Mouse (Mus musculus): ENCODE measurements around the gene Erc2. TPM values are rescaled to one million over a fixed set of nuclear protein-coding genes. Genes with fewer than 3 reads are reported as not detected.

Erc2 gene
- total RNA-seq, 2 experiments from 2014 or later = 225 to 256 TPM

GRCm38 (mm10) chr14:28035013-28035412, 412.8 kb downstream of the Erc2 start:
- DNase-seq (ENCODE audit: extremely low spot score in 1 of 2, low spot score in 1 of 2) = no peak

DNA sequence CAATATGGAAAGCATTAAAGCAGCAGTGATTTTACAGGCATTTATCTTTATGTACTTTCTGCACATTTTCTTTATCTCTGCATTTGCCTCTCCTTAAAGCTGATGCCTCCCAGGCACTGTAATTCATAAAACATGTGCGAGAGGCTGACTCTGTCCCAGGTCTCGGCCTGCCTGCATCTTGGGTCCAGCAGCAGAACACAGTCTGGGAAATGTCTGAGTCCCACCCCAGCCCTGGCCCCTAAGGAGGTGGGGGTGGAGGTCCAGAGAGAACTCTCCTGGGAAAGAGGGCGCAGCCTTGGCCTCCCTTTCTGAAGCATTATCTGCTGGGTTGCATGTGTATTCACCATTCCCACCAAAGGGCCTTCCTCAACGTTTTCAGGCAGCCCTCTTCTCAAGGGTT, 420.9 kb downstream of the Erc2 start:
- no peak for DNase-seq (ENCODE audit: extremely low spot score in 1 of 2, low spot score in 1 of 2)

GRCm38 (mm10) chr14:28051646-28052045, 429.4 kb downstream of the Erc2 start:
- no peak for DNase-seq (ENCODE audit: extremely low spot score in 1 of 2, low spot score in 1 of 2)

- DNase-seq (ENCODE audit: extremely low spot score in 1 of 2, low spot score in 1 of 2) = no peak
Observed at GRCm38 (mm10) chr14:28057159-28057884, 435.1 kb downstream of the Erc2 start.

- DNase-seq (ENCODE audit: extremely low spot score in 1 of 2, low spot score in 1 of 2) = peak in 1 of 2 experiments; percentile 22
Observed at GRCm38 (mm10) chr14:28057885-28058860, 435.9 kb downstream of the Erc2 start.

GRCm38 (mm10) chr14:28060891-28061290, 438.7 kb downstream of the Erc2 start:
- no peak for DNase-seq (ENCODE audit: extremely low spot score in 1 of 2, low spot score in 1 of 2)

GRCm38 (mm10) chr14:28061649-28062375, 439.6 kb downstream of the Erc2 start:
- DNase-seq (ENCODE audit: extremely low spot score in 1 of 2, low spot score in 1 of 2) = no peak

DNA sequence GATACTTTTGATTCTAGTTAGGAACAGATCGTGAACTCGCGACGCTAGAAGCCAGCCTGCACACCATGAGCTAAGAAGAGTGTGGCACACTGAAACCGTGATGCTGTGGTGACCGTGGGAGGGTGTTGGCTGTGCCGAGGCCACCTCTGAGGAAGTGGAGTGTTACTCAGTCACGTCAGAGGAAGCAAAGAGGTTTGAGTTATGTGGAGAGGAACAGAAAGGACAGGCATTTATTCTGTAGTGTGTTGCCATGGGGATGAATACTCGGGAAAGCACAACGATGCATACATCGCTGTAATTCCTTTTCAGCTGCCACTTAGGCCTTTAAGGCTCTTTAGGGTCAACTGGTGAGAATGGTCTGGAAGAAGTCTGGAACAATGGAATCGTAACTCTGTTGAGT, 445.8 kb downstream of the Erc2 start:
- DNase-seq (ENCODE audit: extremely low spot score in 1 of 2, low spot score in 1 of 2) = no peak

DNA sequence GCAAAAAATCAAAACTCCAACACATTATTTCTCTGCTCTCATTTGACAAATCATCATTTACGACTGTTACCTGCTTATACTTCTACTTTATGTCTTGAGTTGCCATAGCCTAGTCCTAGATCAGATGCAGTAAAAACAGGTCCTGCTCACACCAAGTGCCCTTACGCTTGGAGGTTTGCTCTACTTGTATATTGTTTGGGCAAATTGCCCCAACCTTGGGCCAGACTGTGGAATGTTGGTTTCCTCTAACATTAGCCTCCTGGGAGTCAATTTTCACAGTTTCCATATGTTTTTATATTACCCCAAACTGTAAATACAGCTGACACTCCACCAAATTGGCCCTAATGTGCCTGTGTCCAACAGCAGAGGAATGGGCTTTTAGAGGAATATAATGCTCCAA, 447.6 kb downstream of the Erc2 start:
- DNase-seq (ENCODE audit: extremely low spot score in 1 of 2, low spot score in 1 of 2) = no peak

- no peak for DNase-seq (ENCODE audit: extremely low spot score in 1 of 2, low spot score in 1 of 2)
Observed at GRCm38 (mm10) chr14:28072561-28072960, 450.3 kb downstream of the Erc2 start.

- no peak for DNase-seq (ENCODE audit: extremely low spot score in 1 of 2, low spot score in 1 of 2)
Observed at GRCm38 (mm10) chr14:28089636-28090443, 467.6 kb downstream of the Erc2 start.

DNA sequence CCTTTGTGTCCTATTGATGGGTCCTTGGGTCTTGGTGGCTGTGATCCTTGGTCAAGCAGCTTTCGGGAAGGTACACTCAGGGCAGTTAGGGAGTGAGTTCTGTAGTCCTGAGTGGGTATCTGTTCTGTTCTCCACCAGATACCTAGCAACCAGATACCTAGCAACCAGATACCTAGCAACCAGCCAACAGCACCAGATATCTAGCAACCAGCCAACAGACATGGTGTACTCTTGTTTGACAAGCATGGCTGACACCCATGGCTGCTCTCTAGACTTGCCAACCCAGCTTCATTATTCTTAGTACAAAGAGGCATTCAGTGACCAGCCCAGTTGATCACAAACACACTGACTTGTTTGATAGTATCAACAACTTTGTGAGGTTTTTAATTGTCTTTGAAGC, 469.1 kb downstream of the Erc2 start:
- DNase-seq (ENCODE audit: extremely low spot score in 1 of 2, low spot score in 1 of 2) = no peak

DNA sequence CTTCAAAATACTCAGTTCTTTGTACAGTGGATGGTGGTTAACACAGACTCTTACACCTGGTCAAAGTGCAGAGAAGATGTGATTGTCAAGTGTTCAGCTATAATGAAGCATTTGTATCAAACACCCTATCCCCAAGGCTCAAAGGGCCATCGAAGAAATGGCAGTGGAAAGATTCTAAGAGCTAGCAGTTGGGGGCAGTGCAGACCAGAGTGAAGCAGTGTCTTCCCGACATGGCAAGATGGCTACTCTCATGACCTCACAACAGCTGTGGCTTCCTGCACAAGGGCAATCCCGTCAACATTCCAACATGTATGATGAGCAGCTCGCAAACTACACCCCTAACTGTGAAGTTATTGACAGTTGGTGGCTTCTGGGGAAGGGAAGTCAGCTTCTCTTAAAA, 471.0 kb downstream of the Erc2 start:
- no peak for DNase-seq (ENCODE audit: extremely low spot score in 1 of 2, low spot score in 1 of 2)

DNA sequence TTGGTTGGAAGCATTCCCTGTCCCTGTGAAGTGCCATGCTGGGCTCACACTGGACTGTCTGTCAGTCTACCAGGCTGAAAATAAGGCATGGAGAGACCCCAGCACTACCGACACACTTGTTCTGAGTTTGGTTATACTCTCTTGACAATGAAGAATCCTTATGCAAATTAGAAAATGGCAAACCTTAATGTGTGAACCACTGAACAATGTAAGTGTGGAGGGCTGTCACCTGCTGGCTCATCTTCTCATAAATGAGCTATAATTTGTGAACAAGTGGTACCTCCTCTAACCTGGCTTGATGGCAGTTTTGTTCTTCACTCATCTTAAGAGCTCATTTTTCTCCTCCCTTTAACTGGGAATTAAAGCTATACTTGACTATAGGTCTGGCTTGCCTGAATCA, 471.7 kb downstream of the Erc2 start:
- no peak for DNase-seq (ENCODE audit: extremely low spot score in 1 of 2, low spot score in 1 of 2)

DNA sequence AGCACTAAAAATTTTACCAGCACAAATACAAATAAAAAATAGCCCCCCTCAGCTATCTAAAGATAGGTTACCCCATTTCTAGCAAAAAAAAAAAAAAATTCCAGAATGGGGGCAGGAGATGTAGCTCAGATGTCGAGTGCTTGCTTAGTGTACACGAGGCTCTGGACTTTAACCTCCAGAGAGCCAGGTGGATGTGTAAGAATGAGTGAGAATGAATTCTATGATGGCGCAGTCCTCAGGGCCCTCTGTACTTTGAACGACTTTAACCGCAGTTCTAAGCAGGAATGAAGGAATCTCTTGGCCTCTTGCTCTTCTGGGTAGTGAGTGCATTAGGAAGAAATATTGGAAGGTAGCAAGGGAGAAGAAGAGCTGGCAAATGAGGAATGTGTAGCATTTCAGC, 476.9 kb downstream of the Erc2 start:
- no peak for DNase-seq (ENCODE audit: extremely low spot score in 1 of 2, low spot score in 1 of 2)

DNA sequence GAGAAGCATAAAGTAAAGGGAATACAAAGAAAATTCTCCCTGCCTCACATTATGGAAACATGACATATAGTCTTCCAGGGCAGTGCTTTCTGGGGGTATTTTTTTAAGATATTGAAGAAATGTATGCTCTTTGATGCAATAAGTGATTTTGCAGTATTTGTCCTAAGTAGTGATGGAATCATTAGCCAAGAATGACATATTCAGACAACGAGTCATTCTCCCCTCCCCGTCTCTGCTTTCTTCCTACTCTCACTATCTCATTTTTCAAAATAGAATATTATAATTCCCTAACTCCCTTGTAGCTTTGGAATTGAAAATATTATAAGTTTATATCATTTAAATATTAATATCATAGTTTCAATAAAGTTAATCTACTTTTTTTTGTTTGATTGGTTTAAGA, 490.9 kb downstream of the Erc2 start:
- no peak for DNase-seq (ENCODE audit: extremely low spot score in 1 of 2, low spot score in 1 of 2)

DNA sequence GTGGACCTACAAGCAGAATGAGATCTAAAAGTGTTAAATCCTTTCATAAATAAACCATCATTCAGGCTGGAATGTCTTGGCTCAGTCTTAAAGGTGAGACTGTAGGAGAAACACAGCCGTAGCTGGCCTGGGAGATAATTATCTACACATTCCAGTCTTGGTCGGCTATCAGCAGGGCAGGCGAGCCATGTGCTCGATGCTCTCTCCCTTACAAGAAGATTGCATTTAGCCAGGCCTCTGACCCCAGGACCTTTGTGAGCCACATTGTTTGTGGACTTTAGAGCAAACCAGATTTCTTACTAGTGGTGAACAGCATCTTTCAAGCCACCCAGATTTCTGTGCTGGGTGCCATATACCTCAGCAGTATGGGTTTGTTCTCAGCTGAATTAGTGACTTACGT, 498.6 kb downstream of the Erc2 start:
- no peak for DNase-seq (ENCODE audit: extremely low spot score in 1 of 2, low spot score in 1 of 2)

DNA sequence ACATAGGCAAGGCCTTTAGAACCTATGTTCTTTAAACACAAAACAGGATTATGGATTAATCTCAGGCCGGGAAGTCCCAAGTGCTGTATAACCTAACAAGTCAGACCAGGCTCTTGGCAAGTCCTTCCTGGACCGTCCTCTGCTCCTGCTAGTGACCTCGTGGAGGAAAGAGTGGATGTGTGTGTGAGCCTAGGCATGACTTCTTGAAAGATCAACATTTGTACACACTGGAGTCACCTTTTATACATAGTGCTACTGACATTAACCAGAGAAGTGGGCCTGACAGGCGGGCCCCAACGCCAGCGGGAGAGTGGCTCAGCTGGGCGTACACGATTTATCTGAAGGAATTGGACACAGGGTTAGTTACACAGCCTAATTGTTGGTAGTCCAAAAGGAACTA, 504.6 kb downstream of the Erc2 start:
- no peak for DNase-seq (ENCODE audit: extremely low spot score in 1 of 2, low spot score in 1 of 2)

GRCm38 (mm10) chr14:28128999-28129398, 506.8 kb downstream of the Erc2 start:
- DNase-seq (ENCODE audit: extremely low spot score in 1 of 2, low spot score in 1 of 2) = no peak

DNA sequence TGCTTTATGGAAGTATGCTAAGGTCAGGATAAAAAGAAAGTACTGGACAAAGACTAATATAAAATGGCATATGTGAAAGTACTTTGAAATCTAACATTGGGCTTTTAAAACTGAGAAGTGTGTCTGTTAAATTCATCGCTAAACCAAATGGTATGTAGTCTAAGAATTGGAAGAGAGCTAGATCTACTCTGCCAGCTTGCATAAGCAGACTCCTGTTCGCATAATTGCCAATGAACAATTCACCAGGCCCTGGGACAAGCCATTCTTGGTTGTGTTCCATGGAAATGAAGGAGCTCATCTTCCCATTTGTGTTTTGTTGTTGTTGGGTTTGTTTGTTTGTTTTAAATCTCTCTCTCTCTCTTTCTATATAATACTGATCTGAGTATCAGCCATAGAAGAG, 521.8 kb downstream of the Erc2 start:
- no peak for DNase-seq (ENCODE audit: extremely low spot score in 1 of 2, low spot score in 1 of 2)

Measured in layer of hippocampus, postnatal 25 days (tissue).